In genomic region chr4:4242306-4242980, GRCm38 (mm10) we compare ENCODE assay signal across 5 mouse cellular contexts.
DNase-seq lines count a peak whose midpoint lies in the region; ATAC-seq and TF ChIP-seq lines count a peak whose summit lies in the region.
"Not testable (repeated sequence)": the region's sequence is repeated elsewhere in the genome, so short reads cannot be mapped to it uniquely, and the experiment has no call there.

No protein-coding gene starts in this region.

- not testable (repeated sequence) for TF ChIP-seq CTCF in kidney, adult 2 months (conservative IDR thresholded peaks at IDR 0.05; ENCODE audit: insufficient read depth, insufficient read length, low read depth, low read length); small intestine, adult 2 months (IDR thresholded peaks at IDR 0.05; ENCODE audit: extremely low read depth, insufficient read length, insufficient replicate concordance, low read depth, low read length)

- not testable (repeated sequence) for H3K4me3 ChIP-seq in intestine, embryonic 16.5 days (ENCODE audit: low read length); kidney, adult 2 months (ENCODE audit: insufficient read depth, low read depth, low read length); kidney, embryonic 15.5 days (replicated peaks); small intestine, adult 2 months (ENCODE audit: low read depth, low read length)

- DNase-seq in R1 (ENCODE audit: low read depth, low spot score) = peak; percentile 93
- peak; percentile 64 for DNase-seq in kidney, adult 2 months

- H3K9ac ChIP-seq in intestine, embryonic 16.5 days (ENCODE audit: low read depth, low read length); kidney, embryonic 15.5 days: not testable (repeated sequence)

- H3K27me3 ChIP-seq in intestine, embryonic 16.5 days (replicated peaks; ENCODE audit: control insufficient read depth, insufficient read depth, low read length); kidney, adult 2 months (replicated peaks; ENCODE audit: control insufficient read depth, insufficient read depth, low read length); kidney, embryonic 15.5 days; small intestine, adult 2 months (ENCODE audit: control insufficient read depth, insufficient read depth, low read length): not testable (repeated sequence)

- peak; percentile 87 for ATAC-seq in intestine, embryonic 16.5 days
- 0 out of 2 replicates have a peak, but pooled peaks have one; percentile 40 for ATAC-seq in kidney, embryonic 15.5 days (replicated peaks; ENCODE audit: low FRiP score)

- WGBS in intestine, embryonic 16.5 days = 81% methylated on average over 15 of the region's 15 CpGs
- WGBS in kidney, adult 2 months = 76% methylated on average over 15 of the region's 15 CpGs
- WGBS in kidney, embryonic 15.5 days = 88% methylated on average over 15 of the region's 15 CpGs
- 58% methylated on average over 15 of the region's 15 CpGs for WGBS in small intestine, adult 2 months

- not testable (repeated sequence) for H3K36me3 ChIP-seq in intestine, embryonic 16.5 days (ENCODE audit: control insufficient read depth, insufficient read depth, low read length); kidney, adult 2 months (ENCODE audit: control insufficient read depth, insufficient read depth, low read length); kidney, embryonic 15.5 days; small intestine, adult 2 months (ENCODE audit: control insufficient read depth, insufficient read depth, low read length)

- TF ChIP-seq POLR2A in kidney, adult 2 months (IDR thresholded peaks at IDR 0.05; ENCODE audit: low read depth, low read length); small intestine, adult 2 months (IDR thresholded peaks at IDR 0.05; ENCODE audit: low read depth, low read length): not testable (repeated sequence)

- H3K27ac ChIP-seq in intestine, embryonic 16.5 days (ENCODE audit: low read length); kidney, adult 2 months (ENCODE audit: insufficient read depth, low read depth, low read length); kidney, embryonic 15.5 days: not testable (repeated sequence)
- peak overlapping the region; percentile 35; the same call in 1 of the 2 replicates for H3K27ac ChIP-seq in small intestine, adult 2 months (ENCODE audit: insufficient read depth, low read depth, low read length)

- not testable (repeated sequence) for H3K4me2 ChIP-seq in intestine, embryonic 16.5 days (ENCODE audit: low read depth, low read length); kidney, embryonic 15.5 days

- H3K4me1 ChIP-seq in intestine, embryonic 16.5 days (ENCODE audit: control insufficient read depth, insufficient read depth, low read length); kidney, adult 2 months (ENCODE audit: control insufficient read depth, insufficient read depth, low read length); kidney, embryonic 15.5 days; small intestine, adult 2 months (ENCODE audit: control insufficient read depth, insufficient read depth, insufficient read length, low read length): not testable (repeated sequence)

- H3K9me3 ChIP-seq in intestine, embryonic 16.5 days (ENCODE audit: control insufficient read depth, low read length); kidney, embryonic 15.5 days (replicated peaks): not testable (repeated sequence)
